Mouse (Mus musculus) ovary, postnatal 36 days (tissue): ENCODE measurements at regions not wholly inside any gene's neighbourhood (a gene's known extent, or its start where the extent isn't known, plus 50 kb on each side); places are given as distances from the start of the nearest gene placed in this dataset.

ENCODE experiments used
- DNase-seq: peaks from one replicate; pipeline ENCODE4 v3.0.0; 2022; ENCODE audit warnings: low spot score, mixed read lengths

- DNase-seq, result no peak
These were observed 128.3 kb downstream of the Actr3 start for GRCm38 (mm10) chr1:125307223-125307622.

GRCm38 (mm10) chr1:125298520-125299090, 136.9 kb downstream of the Actr3 start:
- no peak for DNase-seq

GRCm38 (mm10) chr1:125295646-125296045, 139.9 kb downstream of the Actr3 start:
- DNase-seq, result no peak

GRCm38 (mm10) chr1:125290320-125291021, 145.1 kb downstream of the Actr3 start:
- DNase-seq, result no peak

GRCm38 (mm10) chr1:125286347-125286746, 149.2 kb downstream of the Actr3 start:
- DNase-seq, result no peak

GRCm38 (mm10) chr1:125284693-125285092, 150.8 kb downstream of the Actr3 start:
- no peak for DNase-seq

- DNase-seq, result no peak
These were observed 161.8 kb downstream of the Actr3 start for GRCm38 (mm10) chr1:125273752-125274151.

GRCm38 (mm10) chr1:125263684-125264083, 171.8 kb downstream of the Actr3 start:
- no peak for DNase-seq

- DNase-seq, result no peak
These were observed 172.5 kb downstream of the Actr3 start for GRCm38 (mm10) chr1:125263068-125263467.

- no peak for DNase-seq
These were observed 193.2 kb downstream of the Actr3 start for GRCm38 (mm10) chr1:125242345-125242744.

GRCm38 (mm10) chr1:125241717-125242116, 193.8 kb downstream of the Actr3 start:
- no peak for DNase-seq

- no peak for DNase-seq
These were observed 197.9 kb downstream of the Actr3 start for GRCm38 (mm10) chr1:125237595-125237988.

- no peak for DNase-seq
These were observed 198.5 kb downstream of the Actr3 start for GRCm38 (mm10) chr1:125236948-125237594.

GRCm38 (mm10) chr1:125234747-125235146, 200.8 kb downstream of the Actr3 start:
- DNase-seq, result no peak

GRCm38 (mm10) chr1:125223370-125223769, 212.2 kb downstream of the Actr3 start:
- no peak for DNase-seq

GRCm38 (mm10) chr1:125216192-125216591, 219.3 kb downstream of the Actr3 start:
- DNase-seq, result no peak

- DNase-seq, result no peak
These were observed 248.4 kb downstream of the Actr3 start for GRCm38 (mm10) chr1:125187091-125187490.

GRCm38 (mm10) chr1:125176124-125176937, 259.2 kb downstream of the Actr3 start:
- no peak for DNase-seq

- no peak for DNase-seq
These were observed 260.8 kb downstream of the Actr3 start for GRCm38 (mm10) chr1:125174725-125175124.

GRCm38 (mm10) chr1:125172474-125172873, 263.1 kb downstream of the Actr3 start:
- DNase-seq, result no peak

- DNase-seq, result no peak
These were observed 270.3 kb downstream of the Actr3 start for GRCm38 (mm10) chr1:125165226-125165625.

GRCm38 (mm10) chr1:125158481-125158880, 277.0 kb downstream of the Actr3 start:
- no peak for DNase-seq
